Mouse (Mus musculus) left cerebral cortex, postnatal 10 days (tissue): ENCODE measurements around the gene Rpl24. TPM values are rescaled to one million over a fixed set of nuclear protein-coding genes. Genes with fewer than 3 reads are reported as not detected.

ENCODE experiments used
- total RNA-seq, 2 experiments: library from RNA; stranded (reverse); gene quantifications; 2 replicates each; pipeline ENCODE4 v1.2.3; 2021

Gene Rpl24
- total RNA-seq, 2 experiments from 2014 or later: 397 to 401 TPM

Other genes with a start within 250 kb of the Rpl24 start
- 1 to 10 TPM; 2.6 to 2.8 TPM for gene Nfkbiz, start 127.4 kb upstream of the Rpl24 start, total RNA-seq
- 1 to 10 TPM; 6.1 to 6.4 TPM for gene Nxpe3, start 71.0 kb upstream of the Rpl24 start, total RNA-seq
- gene Cep97, start 31.4 kb upstream of the Rpl24 start, total RNA-seq: 10 to 100 TPM in 1 of 2 experiments, 1 to 10 TPM in 1; 8.0 to 10.7 TPM
- gene Zbtb11, start 7.6 kb downstream of the Rpl24 start, total RNA-seq: 10 to 100 TPM; 30.5 to 31.6 TPM
- gene Pcnp, start 63.5 kb downstream of the Rpl24 start, total RNA-seq: 100 to 1,000 TPM; 140 to 144 TPM
- gene Trmt10c, start 71.5 kb downstream of the Rpl24 start, total RNA-seq: 1 to 10 TPM; 8.4 TPM
- 10 to 100 TPM; 42.7 to 46.2 TPM for gene Senp7, start 82.1 kb downstream of the Rpl24 start, total RNA-seq
- under 1 TPM; 0.63 to 0.69 TPM for gene Impg2, start 238.0 kb downstream of the Rpl24 start, total RNA-seq